Mouse (Mus musculus) CH12.LX (cell line): Measurements from ENCODE around the gene Rab25. TPM values are rescaled to one million over a fixed set of nuclear protein-coding genes. Genes with fewer than 3 reads are reported as not detected.

Source experiments
- DNase-seq: peaks from one replicate; pipeline ENCODE4 v3.0.0-alpha.2; 2013; ENCODE audit errors: extremely low read depth
- H3K27ac ChIP-seq: 2 replicates; pipeline ENCODE4 v1.5.1; 2012; ENCODE audit warnings: low read depth, mild to moderate bottlenecking, control low read depth, moderate library complexity; ENCODE audit not compliant: insufficient read depth
- H3K27me3 ChIP-seq: replicated peaks from 2 replicates; pipeline ENCODE3; 2012; ENCODE audit warnings: inconsistent platforms
- H3K36me3 ChIP-seq, 2 experiments: replicated peaks in 1 of 2; 2 replicates each; pipeline versions ENCODE3 to v1.6.1; 2012; ENCODE audit warnings: inconsistent platforms in 1 of 2, low read length in 1 of 2, mild to moderate bottlenecking in 1 of 2, mixed read lengths in 1 of 2, moderate library complexity in 1 of 2; ENCODE audit not compliant: control insufficient read depth in 1 of 2, insufficient read depth in 1 of 2
- H3K4me1 ChIP-seq, 2 experiments: 2 replicates each; pipeline ENCODE4 v1.6.1; 2012; ENCODE audit warnings: inconsistent platforms in 1 of 2, moderate library complexity in 1 of 2; ENCODE audit not compliant: insufficient read depth in 2 of 2, control insufficient read depth in 1 of 2
- H3K4me2 ChIP-seq: 2 replicates; pipeline ENCODE4 v1.6.1; 2012; ENCODE audit warnings: low read depth, mild to moderate bottlenecking, control low read depth; ENCODE audit not compliant: poor library complexity, insufficient read depth, severe bottlenecking
- H3K4me3 ChIP-seq, 3 experiments: fragments of 150-350 bp in 1 of 3; sonication (generic) in 1 of 3; replicated peaks in 1 of 3; 2 replicates each; pipeline versions ENCODE3 to v1.5.1; 2011 to 2012; ENCODE audit warnings: low read depth in 2 of 3, low read length in 2 of 3, mild to moderate bottlenecking in 2 of 3, moderate library complexity in 2 of 3, control low read depth in 1 of 3, improper control_type of control experiment in 1 of 3, inconsistent platforms in 1 of 3, mixed read lengths in 1 of 3; ENCODE audit not compliant: poor library complexity in 1 of 3
- H3K79me2 ChIP-seq: replicated peaks from 2 replicates; pipeline ENCODE4 v1.6.1; 2012; ENCODE audit warnings: mild to moderate bottlenecking, moderate library complexity; ENCODE audit not compliant: control insufficient read depth, poor library complexity, insufficient read depth, severe bottlenecking; ENCODE audit errors: extremely low read depth
- H3K9ac ChIP-seq: 2 replicates; pipeline ENCODE4 v1.6.1; 2012; ENCODE audit warnings: low read depth, mild to moderate bottlenecking, control low read depth, moderate library complexity; ENCODE audit not compliant: insufficient read depth
- H3K9me3 ChIP-seq: replicated peaks from 2 replicates; pipeline ENCODE3; 2012; ENCODE audit warnings: low read length, inconsistent platforms, mixed read lengths
- CHD2 ChIP-seq: IDR thresholded peaks from 2 replicates; pipeline ENCODE4 v1.6.1; 2011; ENCODE audit warnings: low read length, improper control_type of control experiment
- CTCF ChIP-seq, 2 experiments: IDR thresholded peaks in 1 of 2; conservative IDR thresholded peaks in 1 of 2; 2 replicates each; pipeline ENCODE4 v1.5.1; 2011 to 2012; ENCODE audit warnings: low read depth in 2 of 2, low read length in 2 of 2, improper control_type of control experiment in 1 of 2, inconsistent platforms in 1 of 2, mild to moderate bottlenecking in 1 of 2, moderate library complexity in 1 of 2
- E2F4 ChIP-seq: IDR thresholded peaks from 2 replicates; pipeline ENCODE4 v1.6.1; 2011; ENCODE audit warnings: low read depth, low read length, improper control_type of control experiment; ENCODE audit not compliant: insufficient replicate concordance
- ELF1 ChIP-seq: IDR thresholded peaks from 2 replicates; pipeline ENCODE4 v1.6.1; 2014; ENCODE audit warnings: low read depth, mild to moderate bottlenecking, inconsistent platforms, low read length, improper control_type of control experiment
- ETS1 ChIP-seq: conservative IDR thresholded peaks from 2 replicates; pipeline ENCODE4 v1.6.1; 2012; ENCODE audit warnings: low read depth, mild to moderate bottlenecking, inconsistent platforms, low read length, improper control_type of control experiment, moderate library complexity
- GABPA ChIP-seq: IDR thresholded peaks from 2 replicates; pipeline ENCODE4 v1.6.1; 2012; ENCODE audit warnings: low read depth, low read length, improper control_type of control experiment, inconsistent platforms; ENCODE audit not compliant: insufficient replicate concordance
- HCFC1 ChIP-seq: IDR thresholded peaks from 2 replicates; pipeline ENCODE4 v1.6.1; 2012; ENCODE audit warnings: low read depth, mild to moderate bottlenecking, inconsistent platforms, low read length, improper control_type of control experiment
- JUN ChIP-seq: IDR thresholded peaks from 2 replicates; pipeline ENCODE4 v1.6.1; 2011; ENCODE audit warnings: low read depth, mild to moderate bottlenecking, low read length, improper control_type of control experiment, moderate library complexity; ENCODE audit not compliant: insufficient read depth
- KAT2A ChIP-seq: IDR thresholded peaks from 2 replicates; pipeline ENCODE4 v1.6.1; 2012; ENCODE audit warnings: low read length, improper control_type of control experiment, inconsistent platforms; ENCODE audit not compliant: insufficient replicate concordance
- MAFK ChIP-seq: IDR thresholded peaks from 2 replicates; pipeline ENCODE4 v1.6.1; 2011; ENCODE audit warnings: low read length, improper control_type of control experiment; ENCODE audit not compliant: insufficient replicate concordance
- MAZ ChIP-seq: IDR thresholded peaks from 2 replicates; pipeline ENCODE4 v1.6.1; 2012; ENCODE audit warnings: low read depth, mild to moderate bottlenecking, inconsistent platforms, low read length, improper control_type of control experiment, moderate library complexity
- NRF1 ChIP-seq: IDR thresholded peaks from 2 replicates; pipeline ENCODE4 v1.6.1; 2014; ENCODE audit warnings: low read depth, mild to moderate bottlenecking, inconsistent platforms, low read length, improper control_type of control experiment, moderate library complexity
- POLR2A ChIP-seq: IDR thresholded peaks from 2 replicates; pipeline ENCODE4 v1.6.1; 2011; ENCODE audit warnings: low read depth, mild to moderate bottlenecking, improper control_type of control experiment, low read length
- SMC3 ChIP-seq: IDR thresholded peaks from 2 replicates; pipeline ENCODE4 v1.6.1; 2011; ENCODE audit warnings: low read depth, low read length, improper control_type of control experiment
- USF2 ChIP-seq: conservative IDR thresholded peaks from 2 replicates; pipeline ENCODE4 v1.6.1; 2011; ENCODE audit warnings: low read depth, low read length, improper control_type of control experiment
- ZC3H11A ChIP-seq: IDR thresholded peaks from 2 replicates; pipeline ENCODE4 v1.6.1; 2012; ENCODE audit warnings: low read depth, mild to moderate bottlenecking, inconsistent platforms, low read length, improper control_type of control experiment
- ZKSCAN1 ChIP-seq: IDR thresholded peaks from 2 replicates; pipeline ENCODE4 v1.6.1; 2012; ENCODE audit warnings: low read depth, inconsistent platforms, low read length, improper control_type of control experiment, borderline replicate concordance
- dilution Hi-C: fragments of 300-500 bp; cut with MboI; formaldehyde crosslinking; loops from 2 replicates; pipeline ENCODE4 v1.14.3; 2020; ENCODE audit warnings: low sequenced_read_pairs; ENCODE audit not compliant: extremely low pct_unique_long_range_greater_than_20kb, extremely low pct_ligation_motif_present
- in situ Hi-C: fragments of 300-500 bp; cut with MboI; formaldehyde crosslinking; loops from 3 replicates; pipeline ENCODE4 v1.14.3; 2019; ENCODE audit warnings: low sequenced_read_pairs, low pct_ligation_motif_present, low pct_unique_long_range_greater_than_20kb, mixed read lengths
- polyA plus RNA-seq: library from polyadenylated mRNA; unstranded; fragments of >175 nt; gene quantifications from 2 replicates; pipeline ENCODE4 v1.2.1, GENCODE M21; 2012; ENCODE audit warnings: low read depth; ENCODE audit not compliant: insufficient read length
- total RNA-seq, 2 experiments: library from RNA; depleted of rRNA; stranded (reverse); fragments of 300-350 nt in 1 of 2; fragments of >200 nt in 1 of 2; gene quantifications; 2 replicates each; pipeline ENCODE4 v1.2.3; 2012 to 2014

Rab25 gene
- total and polyA plus RNA-seq, 3 experiments, result 0.79 to 4.1 (median 1.8) TPM

GRCm38 (mm10) chr3:88509692-88510420 lies 38.2 kb downstream of the Rab25 start, which contains the start of gene Lmna (continued):
- TF ChIP-seq GABPA, result no peak
- TF ChIP-seq SMC3, result peak; percentile 22; the same call in 1 of the 2 replicates
- peak; percentile 99 for TF ChIP-seq ETS1
- peak; percentile 55 for TF ChIP-seq USF2
- peak; percentile 58 for TF ChIP-seq POLR2A
- peak; percentile 91 for TF ChIP-seq MAZ
- TF ChIP-seq KAT2A, result no peak
- peak; percentile 87 for TF ChIP-seq ELF1
- TF ChIP-seq CTCF (conservative IDR thresholded peaks at IDR 0.05 in 1 of 2, IDR thresholded peaks at IDR 0.05 in 1 of 2; ENCODE audit: low read depth in 2 of 2, low read length in 2 of 2), result peak; percentile 28 to 75; a peak in 2 of 4 replicates
- no peak for TF ChIP-seq JUN

- peak overlapping the region; percentile 74 for H3K27ac ChIP-seq
- no peaks in the 10 kb centered on the region for H3K36me3 ChIP-seq
- peak overlapping the region; percentile 87 for H3K4me2 ChIP-seq
- no peaks in the 10 kb centered on the region for H3K9me3 ChIP-seq
- no peak for DNase-seq
- peaks cover 27 to 80% of the 10 kb centered on the region in 2 experiments for H3K4me1 ChIP-seq
- H3K27me3 ChIP-seq, result no peaks in the 10 kb centered on the region
- TF ChIP-seq E2F4 (no peak), CHD2 (no peak), MAFK (no peak), ZKSCAN1 (no peak), JUN (no peak), SMC3 (no peak), HCFC1 (no peak), ELF1 (no peak), CTCF (conservative IDR thresholded peaks at IDR 0.05 in 1 of 2, IDR thresholded peaks at IDR 0.05 in 1 of 2; ENCODE audit: low read depth in 2 of 2, low read length in 2 of 2) (no peak), NRF1 (no peak), MAZ (no peak), POLR2A (no peak), ZC3H11A (no peak)
- dilution Hi-C loops (no loop called here), in situ Hi-C loops (no loop called here)
- peak overlapping the region; percentile 49 to 61 (median 57) for H3K4me3 ChIP-seq
- H3K9ac ChIP-seq, result peak overlapping the region; percentile 51; the same call in 1 of the 2 replicates
- H3K79me2 ChIP-seq, result no peaks in the 10 kb centered on the region
Observed at GRCm38 (mm10) chr3:88509250-88509649, 38.9 kb downstream of the Rab25 start.
